ENCODE assay signal across 24 mouse cellular contexts in the genomic region with DNA sequence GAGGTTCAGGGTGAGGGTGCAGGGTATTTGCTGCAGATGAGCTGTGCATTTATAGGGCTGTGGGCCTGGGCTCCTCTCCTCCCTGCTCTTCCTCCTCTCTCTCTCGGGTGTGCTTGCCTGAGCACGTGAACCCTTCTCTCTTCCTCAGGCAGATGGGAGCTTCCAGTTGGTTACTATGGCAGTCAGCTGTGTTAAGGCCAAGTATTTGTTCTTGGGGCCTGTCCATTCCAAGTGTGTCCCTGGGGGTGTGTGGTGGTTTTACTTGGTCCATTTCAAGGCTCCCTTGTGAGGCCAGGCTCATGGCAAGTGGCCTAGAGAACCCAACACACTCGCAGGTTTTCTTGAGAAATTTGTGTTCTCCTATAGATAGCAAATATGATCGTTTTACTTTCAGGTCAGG. TPM values are rescaled to one million over a fixed set of nuclear protein-coding genes. Genes with fewer than 3 reads are reported as not detected.
DNase-seq lines count a peak whose midpoint lies in the region; ATAC-seq lines count a peak whose summit lies in the region.
"Had no signal": no experiment of that assay in that cellular context is flagged by ENCODE, and none has a peak within 500 bp of the region (broad histone marks: within the 10 kb centered on the region; RNA-seq: fewer than 3 reads in every experiment).

A gene (minus strand): TSS at position 101 of the 400 bp plus-strand sequence.
A gene (minus strand): TSS at position 180 of the 400 bp plus-strand sequence.

- DNase-seq in adrenal gland, postnatal 14 days, result peak; percentile 45
- DNase-seq in adrenal gland, adult 18-20 months (ENCODE audit: low spot score in 2 of 2), result no peak
- DNase-seq in frontal cortex, adult 2 months (ENCODE audit: extremely low spot score in 1 of 2, low spot score in 1 of 2), result peak; percentile 3 to 12
- peak; percentile 8 to 21 for DNase-seq in layer of hippocampus, adult 8-10 months (ENCODE audit: low spot score in 2 of 2)
- no peak for DNase-seq in layer of hippocampus, postnatal 10 days (ENCODE audit: low spot score in 2 of 2)
- peak; percentile 4 for DNase-seq in brain, adult 2 months (ENCODE audit: low read depth, low spot score)
- DNase-seq: cerebellum, adult 8-10 months; gastrocnemius, postnatal 25 days had no signal

- ATAC-seq in frontal cortex, adult (ENCODE audit: low TSS enrichment), result no peak
- ATAC-seq: forebrain, embryonic 13.5 days; inflammation-experienced regulatory T-cells, adult 6 months; intestine, postnatal 0 days had no signal

RNA-seq across cellular contexts. Expression of the first gene that starts in this region (rescaled TPM):
- total RNA-seq in adrenal gland, postnatal 14 days (2021), result not detected in 2 replicates
- not detected for total RNA-seq in adrenal gland, adult 18-20 months (2021)
- not detected in 2 replicates for polyA plus RNA-seq in frontal cortex, adult 2 months (2012; rRNA removed)
- total RNA-seq in layer of hippocampus, adult 8-10 months (2022), result under 1 TPM in 3 of 4 experiments, not detected in 1; 0.21 to 0.45 (median 0.27) TPM
- under 1 TPM in 1 of 2 experiments, not detected in 1; 0.18 TPM for total RNA-seq in layer of hippocampus, postnatal 10 days (2021)
- total RNA-seq: adrenal gland, postnatal 36 days; gastrocnemius, postnatal 25 days; granulocyte monocyte progenitor cell, adult 5-6 weeks; heart, adult 8-10 months; heart, postnatal 25 days; MEL had no signal
- polyA plus RNA-seq: C2C12; embryonic facial prominence, embryonic 10.5 days; embryonic facial prominence, embryonic 14.5 days; forebrain, embryonic 13.5 days; heart, embryonic 12.5 days; heart, embryonic 16.5 days; hindbrain, embryonic 10.5 days; hindbrain, embryonic 15.5 days; inflammation-experienced regulatory T-cells, adult 6 months; intestine, postnatal 0 days had no signal

RNA-seq across cellular contexts. Expression of the second gene that starts in this region (rescaled TPM):
- total RNA-seq in adrenal gland, postnatal 14 days (2021), result not detected in 2 replicates
- not detected for total RNA-seq in adrenal gland, adult 18-20 months (2021)
- 14.1 and 16.2 TPM in 2 replicates for polyA plus RNA-seq in frontal cortex, adult 2 months (2012; rRNA removed)
- 1 to 10 TPM; 4.1 to 5.4 (median 4.4) TPM for total RNA-seq in layer of hippocampus, adult 8-10 months (2022)
- under 1 TPM; 0.69 to 0.71 TPM for total RNA-seq in layer of hippocampus, postnatal 10 days (2021)
- total RNA-seq: adrenal gland, postnatal 36 days; gastrocnemius, postnatal 25 days; granulocyte monocyte progenitor cell, adult 5-6 weeks; heart, adult 8-10 months; heart, postnatal 25 days; MEL had no signal
- polyA plus RNA-seq: C2C12; embryonic facial prominence, embryonic 10.5 days; embryonic facial prominence, embryonic 14.5 days; forebrain, embryonic 13.5 days; heart, embryonic 12.5 days; heart, embryonic 16.5 days; hindbrain, embryonic 10.5 days; inflammation-experienced regulatory T-cells, adult 6 months; intestine, postnatal 0 days had no signal

Comparison
In these comparisons a context has a peak if more than half of its experiments do, and no peak if none do; other contexts are left out.
1. DNase-seq: peak in frontal cortex, adult 2 months (2 of 2), layer of hippocampus, adult 8-10 months (2 of 2) and brain, adult 2 months (single experiment); none in adrenal gland, adult 18-20 months (0 of 2) and layer of hippocampus, postnatal 10 days (0 of 2).
2. Peak in DNase-seq in adrenal gland, postnatal 14 days; RNA of the genes that start here not detected or under 1 TPM.